Mouse (Mus musculus): ENCODE measurements at regions not wholly inside any gene's neighbourhood (a gene's known extent, or its start where the extent isn't known, plus 50 kb on each side); places are given as distances from the start of the nearest gene placed in this dataset.
"Not testable (repeated sequence)": the region's sequence is repeated elsewhere in the genome, so short reads cannot be mapped to it uniquely, and the experiment has no call there.

DNA sequence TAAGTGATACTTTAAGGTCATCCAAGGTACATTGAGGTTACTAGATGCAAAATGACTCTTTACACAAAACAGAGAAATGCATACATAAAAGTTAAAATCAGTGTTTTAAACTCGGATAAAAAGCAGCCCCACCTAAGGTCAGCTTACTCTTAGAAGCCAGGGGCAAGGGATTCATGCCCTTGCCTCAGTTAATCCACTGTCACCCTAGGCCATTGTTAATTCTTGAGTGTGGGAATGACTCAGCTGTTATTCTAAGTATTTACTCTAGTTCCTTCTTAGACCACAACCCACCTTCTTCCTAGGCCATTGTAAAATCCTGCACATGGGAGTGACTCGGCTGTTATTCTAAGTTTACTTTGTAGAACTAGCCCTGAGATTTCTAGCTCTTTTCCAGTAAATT is 64.1 kb upstream of the Ces1h start:
- H3K4me1 ChIP-seq (replicated peaks); H3K27ac ChIP-seq; H3K4me2 ChIP-seq (replicated peaks); H3K4me3 ChIP-seq (replicated peaks); H3K27me3 ChIP-seq; H3K9me3 ChIP-seq; H3K9ac ChIP-seq (replicated peaks); ATAC-seq; H3K36me3 ChIP-seq: not testable (repeated sequence)
- 87% methylated on average over 2 of the region's 2 CpGs for WGBS

DNA sequence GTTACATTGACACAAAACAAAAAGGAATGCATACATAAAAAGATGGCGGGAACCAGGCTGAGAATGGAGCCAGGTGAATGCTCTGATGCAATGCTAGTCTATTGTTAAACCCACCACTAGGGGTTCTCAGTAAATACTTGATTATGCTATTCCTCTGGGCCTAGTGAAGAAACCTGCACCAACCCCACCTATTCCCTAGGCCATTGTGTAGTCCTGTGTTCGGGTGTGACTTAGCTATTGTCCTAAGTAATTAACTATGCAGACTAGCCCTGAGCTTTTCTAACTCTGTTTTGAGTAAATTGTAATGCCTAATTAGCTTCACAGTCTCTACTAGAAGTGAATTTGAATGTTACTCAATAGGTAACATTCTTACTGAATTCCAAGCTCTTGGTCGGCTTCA is 62.4 kb upstream of the Ces1h start:
- Histone ChIP-seq H3K4me3 (replicated peaks) (no peak overlapping the region), H3K4me1 (replicated peaks) (no peaks in the 10 kb centered on the region), H3K36me3 (no peaks in the 10 kb centered on the region), H3K4me2 (replicated peaks) (no peak overlapping the region), H3K27me3 (no peaks in the 10 kb centered on the region), H3K9ac (replicated peaks) (no peak overlapping the region), H3K27ac (no peak overlapping the region), H3K9me3 (no peaks in the 10 kb centered on the region)
- 81% methylated on average over 3 of the region's 3 CpGs for WGBS
- ATAC-seq = no peak

DNA sequence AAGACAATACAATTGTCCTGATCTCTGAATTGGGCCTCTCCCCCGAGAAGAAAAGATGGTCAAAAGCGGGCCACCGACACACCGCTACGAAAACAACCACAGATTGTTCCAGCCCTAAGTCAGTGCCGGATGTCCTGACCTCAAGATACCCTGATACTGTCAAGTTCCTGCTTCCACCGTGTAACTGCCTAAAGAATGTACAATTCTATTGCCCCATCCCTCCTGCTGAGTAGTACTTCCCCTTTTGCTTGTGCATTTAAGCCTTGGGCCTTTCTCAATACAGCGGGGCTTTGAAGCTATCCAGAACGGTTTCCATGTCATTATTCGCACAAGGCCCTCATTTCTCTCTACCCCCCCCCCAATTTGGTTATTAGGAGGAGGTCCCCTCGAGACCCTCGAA is 57.1 kb upstream of the Ces1h start:
- not testable (repeated sequence) for H3K4me1 ChIP-seq (replicated peaks); H3K9me3 ChIP-seq; H3K27me3 ChIP-seq; H3K4me3 ChIP-seq (replicated peaks); H3K4me2 ChIP-seq (replicated peaks); H3K9ac ChIP-seq (replicated peaks); H3K36me3 ChIP-seq; ATAC-seq; H3K27ac ChIP-seq
- 68% methylated on average over 12 of the region's 12 CpGs for WGBS

DNA sequence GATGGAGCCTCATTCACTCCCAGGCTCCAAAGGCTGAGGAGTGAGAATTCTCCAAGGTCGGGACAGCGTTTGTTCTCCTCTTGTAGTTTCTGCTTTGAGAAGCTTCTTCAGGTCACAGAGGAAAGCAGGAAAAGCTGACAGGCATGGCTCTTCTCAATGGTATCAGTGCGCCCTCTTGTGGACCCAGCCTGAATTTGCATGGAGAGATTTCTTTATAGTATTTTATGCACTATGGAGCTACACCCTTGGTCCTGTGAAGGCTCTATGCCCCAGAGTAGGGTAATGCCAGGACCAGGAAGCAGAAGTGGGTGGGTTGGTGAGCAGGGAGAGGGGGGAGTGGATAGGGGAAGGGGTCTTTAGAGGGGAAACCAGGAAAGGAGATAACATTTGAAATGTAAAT is 51.1 kb upstream of the Ces1h start:
- Histone ChIP-seq H3K27me3 (no peaks in the 10 kb centered on the region), H3K36me3 (no peaks in the 10 kb centered on the region), H3K27ac (no peak overlapping the region), H3K9ac (replicated peaks) (no peak overlapping the region), H3K9me3 (no peaks in the 10 kb centered on the region), H3K4me2 (replicated peaks) (no peak overlapping the region), H3K4me3 (replicated peaks) (no peak overlapping the region), H3K4me1 (replicated peaks) (0 out of 2 replicates have a peak, but pooled peaks cover 4% of the 10 kb centered on the region)
- peak; percentile 58; the same call in 1 of the 2 replicates for ATAC-seq
- WGBS = 3% methylated on average over 3 of the region's 3 CpGs

Measured in midbrain, embryonic 13.5 days (tissue).